Mouse (Mus musculus): Measurements from ENCODE around the gene Gspt1. TPM values are rescaled to one million over a fixed set of nuclear protein-coding genes. Genes with fewer than 3 reads are reported as not detected.

The Gspt1 gene
- polyA plus RNA-seq, 1 experiment from 2014 or later: 61.3 TPM

DNA sequence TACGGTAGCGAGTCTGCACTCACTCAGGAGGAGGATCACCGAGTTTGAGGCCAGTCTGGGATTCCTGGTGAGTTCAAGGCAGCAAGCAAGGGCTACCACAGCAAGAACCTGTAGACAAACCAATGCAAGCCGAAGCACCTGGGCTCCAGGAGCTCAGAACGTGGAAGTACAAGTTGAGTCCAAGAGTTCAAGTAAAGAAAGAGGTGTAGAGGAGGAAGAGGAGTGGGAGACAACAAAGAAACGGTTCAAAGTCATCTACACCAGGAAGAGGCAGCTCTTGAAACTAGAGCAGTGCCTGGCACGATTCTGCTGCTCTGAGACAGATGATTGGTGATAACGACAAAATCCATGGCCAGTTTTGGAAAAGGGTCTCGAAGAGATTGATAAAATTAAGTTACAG is 8.4 kb downstream of the Gspt1 start:
- H3K27ac ChIP-seq (replicated peaks; ENCODE audit: low read depth, low read length): no peak overlapping the region
- no peaks in the 10 kb centered on the region for H3K4me1 ChIP-seq (ENCODE audit: control insufficient read depth, insufficient read depth, low read length)
- ATAC-seq (ENCODE audit: low FRiP score, low TSS enrichment): no peak
- no peak for DNase-seq
- no peak overlapping the region for H3K4me3 ChIP-seq (replicated peaks; ENCODE audit: low read depth, low read length)
- H3K36me3 ChIP-seq (ENCODE audit: control insufficient read depth, insufficient read depth, low read length): no peaks in the 10 kb centered on the region
- no peaks in the 10 kb centered on the region for H3K27me3 ChIP-seq (ENCODE audit: control insufficient read depth, insufficient read depth, low read length)
- WGBS: 90% methylated on average over 9 of the region's 9 CpGs
- H3K9me3 ChIP-seq (ENCODE audit: control insufficient read depth, low read length): no peaks in the 10 kb centered on the region
- H3K9ac ChIP-seq (replicated peaks; ENCODE audit: low read length): no peak overlapping the region
- H3K4me2 ChIP-seq (ENCODE audit: low read length): no peak overlapping the region

DNA sequence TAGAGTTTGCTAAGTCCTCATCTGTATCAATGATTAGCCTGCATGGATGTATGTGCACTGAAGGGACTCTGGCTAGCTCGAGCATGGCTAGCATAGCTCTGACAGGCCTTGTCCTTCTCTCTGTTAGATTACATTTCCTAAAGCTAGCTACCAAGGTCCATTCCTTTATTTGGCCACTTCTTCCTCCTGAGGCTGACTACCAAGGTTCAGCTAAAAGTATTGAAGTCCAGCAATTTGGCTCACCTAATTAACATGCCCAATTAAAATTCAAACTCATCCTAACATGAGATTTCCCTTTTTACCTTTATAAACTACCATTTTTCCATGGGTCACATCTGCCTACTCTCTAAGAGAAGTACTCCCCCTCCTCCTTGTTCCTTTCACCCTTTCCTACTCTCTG is 11.7 kb downstream of the Gspt1 start:
- Histone ChIP-seq H3K36me3 (ENCODE audit: control insufficient read depth, insufficient read depth, low read length) (peaks cover 11% of the 10 kb centered on the region), H3K4me2 (ENCODE audit: low read length) (no peak overlapping the region), H3K27ac (replicated peaks; ENCODE audit: low read depth, low read length) (no peak overlapping the region), H3K27me3 (ENCODE audit: control insufficient read depth, insufficient read depth, low read length) (no peaks in the 10 kb centered on the region), H3K9ac (replicated peaks; ENCODE audit: low read length) (no peak overlapping the region), H3K4me3 (replicated peaks; ENCODE audit: low read depth, low read length) (no peak overlapping the region), H3K9me3 (ENCODE audit: control insufficient read depth, low read length) (no peaks in the 10 kb centered on the region), H3K4me1 (ENCODE audit: control insufficient read depth, insufficient read depth, low read length) (no peaks in the 10 kb centered on the region)
- no peak for DNase-seq
- no peak for ATAC-seq (ENCODE audit: low FRiP score, low TSS enrichment)
- WGBS: 73% methylated on average over 1 of the region's 1 CpGs

DNA sequence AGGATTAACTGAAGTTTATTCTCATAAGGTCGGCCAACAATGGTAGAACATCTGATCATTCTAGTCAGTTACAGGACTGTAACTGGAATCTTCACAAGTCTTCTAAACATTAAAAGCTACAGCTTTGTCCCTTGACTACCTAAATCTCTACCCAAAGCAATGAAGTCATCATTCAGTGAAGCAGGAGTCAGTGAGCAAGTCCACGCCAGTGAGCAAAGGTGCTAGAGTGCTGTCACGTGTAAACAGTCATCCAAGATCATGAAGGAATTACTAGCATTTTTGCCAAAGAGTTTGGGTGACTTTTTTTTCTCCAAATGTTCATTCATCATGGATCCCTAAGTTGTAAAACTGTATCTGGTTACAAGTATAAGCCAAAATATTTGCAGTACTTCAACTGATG is 36.3 kb downstream of the Gspt1 start:
- Histone ChIP-seq H3K27ac (replicated peaks; ENCODE audit: low read depth, low read length) (no peak overlapping the region), H3K9ac (replicated peaks; ENCODE audit: low read length) (no peak overlapping the region), H3K36me3 (ENCODE audit: control insufficient read depth, insufficient read depth, low read length) (peaks cover 64% of the 10 kb centered on the region), H3K9me3 (ENCODE audit: control insufficient read depth, low read length) (no peaks in the 10 kb centered on the region), H3K4me3 (replicated peaks; ENCODE audit: low read depth, low read length) (no peak overlapping the region), H3K27me3 (ENCODE audit: control insufficient read depth, insufficient read depth, low read length) (no peaks in the 10 kb centered on the region), H3K4me2 (ENCODE audit: low read length) (no peak overlapping the region), H3K4me1 (ENCODE audit: control insufficient read depth, insufficient read depth, low read length) (no peaks in the 10 kb centered on the region)
- DNase-seq: no peak
- no peak for ATAC-seq (ENCODE audit: low FRiP score, low TSS enrichment)
- WGBS: 90% methylated on average over 3 of the region's 3 CpGs

DNA sequence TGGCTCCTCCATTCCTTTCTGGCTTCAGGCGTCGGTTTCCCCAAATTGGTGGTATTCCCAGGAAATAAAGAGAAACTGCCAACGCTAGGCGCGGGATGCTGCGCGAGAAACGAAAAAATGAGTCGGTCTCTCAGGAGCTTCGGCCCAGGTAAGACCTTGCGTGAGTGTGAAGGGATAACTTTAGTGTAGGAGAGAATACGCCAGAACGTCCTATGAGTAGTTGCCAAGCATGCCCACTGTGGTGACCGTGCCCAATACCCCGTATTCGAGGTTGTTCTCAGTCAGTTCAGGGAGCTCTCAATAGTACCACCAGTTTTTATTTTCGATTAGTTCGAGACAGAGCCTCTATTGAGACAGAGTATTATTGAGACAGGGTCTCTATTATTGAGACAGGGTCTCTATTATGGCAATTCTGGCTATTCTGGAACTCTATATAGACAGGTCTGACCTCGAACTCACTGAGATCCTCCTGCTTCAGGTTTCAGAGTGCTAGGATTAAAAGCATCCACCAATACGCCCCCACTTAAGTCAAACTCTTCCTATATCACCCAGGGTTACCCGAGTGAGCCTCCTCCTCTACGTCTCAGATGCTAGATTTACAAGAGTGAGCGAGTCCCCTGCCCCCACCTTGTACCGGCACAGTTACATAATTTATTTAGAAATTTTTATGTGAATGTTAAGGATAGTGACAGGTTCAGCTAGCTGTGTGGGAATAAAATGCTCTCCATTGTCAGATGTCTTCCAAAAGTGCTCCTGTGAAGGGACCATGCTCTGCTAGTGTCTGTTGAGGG is 50.3 kb downstream of the Gspt1 start:
- H3K4me1 ChIP-seq (ENCODE audit: control insufficient read depth, insufficient read depth, low read length): peaks cover 22% of the 10 kb centered on the region
- peak overlapping the region; percentile 49 for H3K27ac ChIP-seq (replicated peaks; ENCODE audit: low read depth, low read length)
- H3K27me3 ChIP-seq (ENCODE audit: control insufficient read depth, insufficient read depth, low read length): no peaks in the 10 kb centered on the region
- WGBS: 9% methylated on average over 24 of the region's 24 CpGs
- ATAC-seq (ENCODE audit: low FRiP score, low TSS enrichment): peak; percentile 55; the same call in 1 of the 2 replicates
- H3K9me3 ChIP-seq (ENCODE audit: control insufficient read depth, low read length): no peaks in the 10 kb centered on the region
- no peak for DNase-seq
- peak overlapping the region; percentile 87 for H3K4me3 ChIP-seq (replicated peaks; ENCODE audit: low read depth, low read length)
- H3K36me3 ChIP-seq (ENCODE audit: control insufficient read depth, insufficient read depth, low read length): peaks cover 37% of the 10 kb centered on the region
- H3K9ac ChIP-seq (replicated peaks; ENCODE audit: low read length): peak overlapping the region; percentile 79
- peak overlapping the region; percentile 83 for H3K4me2 ChIP-seq (ENCODE audit: low read length)

DNA sequence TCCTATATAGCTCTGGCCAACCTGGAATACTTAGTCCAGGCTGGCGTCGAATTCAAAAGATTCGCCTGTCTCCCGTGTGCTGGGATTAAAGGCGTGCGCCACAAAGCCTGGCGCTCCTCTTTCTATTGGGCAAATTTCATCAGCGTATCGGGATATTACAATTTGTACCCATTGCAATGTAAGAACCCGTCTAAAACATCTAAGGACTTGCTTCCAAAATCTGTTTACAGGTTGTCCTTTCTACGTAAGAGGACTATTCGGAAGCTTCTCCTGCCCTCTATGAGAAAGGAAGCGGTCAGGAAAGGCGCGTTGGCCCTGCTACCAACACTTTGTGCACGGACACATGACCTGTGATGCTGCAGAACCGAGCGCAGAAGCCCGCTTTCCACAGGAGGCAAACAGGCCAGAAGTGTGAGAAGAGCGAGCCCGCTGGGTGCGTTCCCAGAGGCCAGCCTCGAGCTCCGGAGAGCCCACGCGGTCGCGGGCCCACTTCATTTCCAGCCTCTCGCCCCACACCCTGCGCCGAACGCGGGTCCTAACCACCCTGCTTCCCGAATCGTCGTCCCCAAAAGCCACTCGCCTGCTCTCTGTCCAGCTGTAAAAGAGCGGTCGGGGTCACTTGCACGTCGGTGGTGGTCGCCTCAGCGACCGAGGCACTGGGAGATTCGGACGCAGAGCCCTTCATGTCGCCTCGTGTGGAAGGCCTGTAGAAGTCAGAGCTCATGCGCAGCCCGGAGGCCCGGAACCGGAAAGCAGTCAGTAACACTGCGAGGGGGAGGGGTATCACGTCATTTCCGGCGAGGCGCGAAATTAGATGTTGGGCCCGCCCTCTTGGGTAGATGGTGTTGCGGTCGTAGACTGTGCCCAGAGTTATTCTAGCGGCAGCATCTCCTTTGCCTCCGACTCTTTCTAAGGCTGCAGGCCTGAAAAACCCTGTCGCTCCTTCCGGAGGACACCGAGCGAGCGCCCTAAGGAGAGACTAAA is 51.3 kb downstream of the Gspt1 start, which contains the start of gene Rsl1d1:
TSS of gene Rsl1d1 (minus strand) at position 761 of the 984 bp plus-strand sequence.
- Histone ChIP-seq H3K4me1 (ENCODE audit: control insufficient read depth, insufficient read depth, low read length) (peaks cover 22% of the 10 kb centered on the region), H3K4me3 (replicated peaks; ENCODE audit: low read depth, low read length) (peak within 1 kb of the TSS; percentile 87), H3K27ac (replicated peaks; ENCODE audit: low read depth, low read length) (peak within 1 kb of the TSS; percentile 67), H3K36me3 (ENCODE audit: control insufficient read depth, insufficient read depth, low read length) (peaks cover 41% of the 10 kb centered on the region), H3K4me2 (ENCODE audit: low read length) (peak within 1 kb of the TSS; percentile 96), H3K9ac (replicated peaks; ENCODE audit: low read length) (peak within 1 kb of the TSS; percentile 85), H3K27me3 (ENCODE audit: control insufficient read depth, insufficient read depth, low read length) (no peaks in the 10 kb centered on the region), H3K9me3 (ENCODE audit: control insufficient read depth, low read length) (no peaks in the 10 kb centered on the region)
- ATAC-seq (ENCODE audit: low FRiP score, low TSS enrichment) (peak; percentile 99), DNase-seq (peak; percentile 98)
- under 1% methylated on average over 68 of the region's 68 CpGs for WGBS

DNA sequence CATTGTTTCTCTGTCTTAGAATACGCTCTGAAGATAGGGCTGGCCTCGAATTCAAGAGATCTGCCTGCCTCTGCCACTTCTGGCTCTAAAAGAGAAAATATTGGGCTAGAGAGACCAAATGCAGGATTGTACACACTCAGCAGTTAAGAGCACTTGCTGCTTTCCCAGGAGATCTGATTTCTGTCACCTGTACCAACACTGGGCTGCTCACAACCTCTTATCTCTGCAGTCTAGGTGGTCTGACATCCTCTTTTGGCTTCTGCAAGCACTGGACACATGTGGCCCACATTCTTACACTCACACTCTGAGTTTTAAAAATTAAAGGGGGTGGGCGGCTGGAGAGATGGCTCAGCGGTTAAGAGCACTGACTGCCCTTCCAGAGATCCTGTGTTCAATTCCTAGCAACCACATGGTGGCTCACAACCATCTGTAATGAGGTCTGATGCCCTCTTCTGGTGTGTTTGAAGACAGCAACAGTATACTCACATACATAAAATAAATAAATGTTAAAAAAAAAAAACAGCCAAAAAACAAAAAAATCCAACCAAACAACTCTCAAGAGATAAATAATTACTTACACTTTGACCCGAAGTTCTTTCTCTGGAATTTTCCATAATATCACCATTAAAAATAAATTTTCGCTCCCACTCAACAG is 52.3 kb downstream of the Gspt1 start:
- peaks cover 22% of the 10 kb centered on the region for H3K4me1 ChIP-seq (ENCODE audit: control insufficient read depth, insufficient read depth, low read length)
- H3K27ac ChIP-seq (replicated peaks; ENCODE audit: low read depth, low read length): no peak overlapping the region
- H3K4me3 ChIP-seq (replicated peaks; ENCODE audit: low read depth, low read length): peak overlapping the region; percentile 87
- H3K27me3 ChIP-seq (ENCODE audit: control insufficient read depth, insufficient read depth, low read length): no peaks in the 10 kb centered on the region
- H3K9me3 ChIP-seq (ENCODE audit: control insufficient read depth, low read length): no peaks in the 10 kb centered on the region
- ATAC-seq (ENCODE audit: low FRiP score, low TSS enrichment) (no peak), DNase-seq (no peak)
- H3K4me2 ChIP-seq (ENCODE audit: low read length): peak overlapping the region; percentile 96
- peaks cover 47% of the 10 kb centered on the region for H3K36me3 ChIP-seq (ENCODE audit: control insufficient read depth, insufficient read depth, low read length)
- WGBS: 74% methylated on average over 6 of the region's 6 CpGs
- H3K9ac ChIP-seq (replicated peaks; ENCODE audit: low read length): peak overlapping the region; percentile 85

DNA sequence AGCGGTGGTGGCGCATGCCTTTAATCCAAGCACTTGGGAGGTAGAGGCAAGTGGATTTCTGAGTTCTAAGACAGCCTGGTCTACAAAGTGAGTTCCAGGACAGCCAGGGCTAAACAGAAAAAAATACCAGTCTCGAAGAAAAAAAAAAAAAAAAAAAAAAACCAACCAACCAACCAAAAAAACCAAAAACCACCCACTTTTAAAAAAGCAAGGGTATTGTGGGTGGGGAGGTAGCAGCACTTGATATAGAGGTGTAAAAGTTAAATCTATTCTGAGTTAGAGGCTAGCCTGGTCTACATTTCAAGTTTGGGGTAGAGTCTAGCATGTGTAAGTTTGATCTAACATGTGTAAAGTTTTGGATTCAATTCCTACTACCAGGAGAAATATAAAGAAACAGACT is 53.9 kb downstream of the Gspt1 start:
- Histone ChIP-seq H3K9ac (replicated peaks; ENCODE audit: low read length) (no peak overlapping the region), H3K4me3 (replicated peaks; ENCODE audit: low read depth, low read length) (no peak overlapping the region), H3K36me3 (ENCODE audit: control insufficient read depth, insufficient read depth, low read length) (peaks cover 63% of the 10 kb centered on the region), H3K27me3 (ENCODE audit: control insufficient read depth, insufficient read depth, low read length) (no peaks in the 10 kb centered on the region), H3K4me2 (ENCODE audit: low read length) (no peak overlapping the region), H3K27ac (replicated peaks; ENCODE audit: low read depth, low read length) (no peak overlapping the region), H3K4me1 (ENCODE audit: control insufficient read depth, insufficient read depth, low read length) (peaks cover 22% of the 10 kb centered on the region), H3K9me3 (ENCODE audit: control insufficient read depth, low read length) (no peaks in the 10 kb centered on the region)
- DNase-seq: no peak
- no peak for ATAC-seq (ENCODE audit: low FRiP score, low TSS enrichment)
- 94% methylated on average over 3 of the region's 3 CpGs for WGBS

DNA sequence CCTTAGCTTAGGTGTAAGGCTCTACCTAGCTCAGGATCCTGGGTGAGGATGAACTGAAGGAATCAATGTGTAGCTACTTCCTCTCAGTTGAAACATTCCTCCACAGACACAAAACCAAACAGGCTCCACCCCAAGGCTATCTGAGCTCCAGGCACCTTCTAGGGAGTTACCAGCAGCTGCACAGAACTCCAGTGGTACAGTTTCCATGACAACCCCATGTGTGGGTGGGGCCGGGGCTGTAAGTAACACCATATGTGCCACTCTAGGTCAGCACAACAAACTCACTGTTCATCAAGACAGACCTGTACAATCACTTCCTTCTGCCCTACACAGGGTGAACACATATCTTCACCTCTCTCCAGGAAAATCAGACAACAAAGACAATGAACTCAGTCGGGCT is 55.7 kb downstream of the Gspt1 start:
- H3K9ac ChIP-seq (replicated peaks; ENCODE audit: low read length): no peak overlapping the region
- no peaks in the 10 kb centered on the region for H3K9me3 ChIP-seq (ENCODE audit: control insufficient read depth, low read length)
- DNase-seq (no peak), ATAC-seq (ENCODE audit: low FRiP score, low TSS enrichment) (no peak)
- peaks cover 81% of the 10 kb centered on the region for H3K36me3 ChIP-seq (ENCODE audit: control insufficient read depth, insufficient read depth, low read length)
- no peak overlapping the region for H3K4me3 ChIP-seq (replicated peaks; ENCODE audit: low read depth, low read length)
- peaks cover 9% of the 10 kb centered on the region for H3K4me1 ChIP-seq (ENCODE audit: control insufficient read depth, insufficient read depth, low read length)
- H3K27me3 ChIP-seq (ENCODE audit: control insufficient read depth, insufficient read depth, low read length): no peaks in the 10 kb centered on the region
- WGBS: 79% methylated on average over 2 of the region's 2 CpGs
- H3K27ac ChIP-seq (replicated peaks; ENCODE audit: low read depth, low read length): no peak overlapping the region
- H3K4me2 ChIP-seq (ENCODE audit: low read length): no peak overlapping the region

Measured in midbrain, embryonic 14.5 days (tissue).